Mouse (Mus musculus): Measurements from ENCODE around the gene Mgst3.

Gene Mgst3

GRCm38 (mm10) chr1:167393683-167394492 lies at the start of gene Mgst3:
TSS of gene Mgst3 (minus strand) at chr1:167393841.
- peak; percentile 93 for DNase-seq (ENCODE audit: low spot score)

GRCm38 (mm10) chr1:167438231-167438885 lies 44.7 kb upstream of the Mgst3 start:
- no peak for DNase-seq (ENCODE audit: low spot score)

- DNase-seq (ENCODE audit: low spot score) = no peak
Measured at GRCm38 (mm10) chr1:167437091-167437490, 43.5 kb upstream of the Mgst3 start.

DNA sequence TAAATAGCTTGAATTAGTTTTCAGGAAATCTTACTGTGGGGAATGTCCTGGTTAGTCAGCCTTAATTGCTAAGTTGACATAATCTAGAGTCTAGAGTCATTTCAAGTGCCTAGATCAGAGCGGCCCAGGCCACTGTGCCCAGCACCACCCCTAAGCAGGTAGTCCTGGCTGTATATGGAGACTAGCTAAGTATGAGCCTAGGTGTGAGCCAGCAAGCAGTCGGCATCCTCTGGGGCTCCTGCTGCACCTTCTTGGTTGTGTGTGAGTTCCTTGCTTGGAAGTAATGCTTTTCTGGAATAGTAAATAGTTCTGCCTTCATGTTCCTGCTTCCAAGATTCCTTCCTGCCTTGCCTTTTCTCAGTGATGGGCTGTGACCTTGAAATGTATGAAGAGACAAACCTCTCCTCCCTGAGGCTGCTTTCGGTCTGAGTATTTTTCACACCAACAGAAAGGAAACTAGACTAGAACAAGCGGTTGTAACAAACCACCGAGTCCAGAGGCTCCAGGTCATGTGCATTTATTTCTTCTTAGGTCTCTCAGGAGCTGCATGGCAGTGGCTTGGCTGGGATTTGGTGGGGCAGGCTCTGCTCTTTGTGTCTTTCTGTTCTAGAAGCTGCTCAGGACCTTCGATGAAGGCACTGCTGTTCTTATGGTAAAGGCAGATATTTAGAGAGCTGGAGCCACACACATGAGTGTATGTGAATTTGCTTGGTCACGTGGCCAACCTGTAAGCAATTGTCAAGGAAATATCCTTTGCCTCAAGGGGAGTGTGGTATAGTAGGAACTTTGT lies 42.7 kb upstream of the Mgst3 start:
- DNase-seq (ENCODE audit: low spot score) = no peak

DNA sequence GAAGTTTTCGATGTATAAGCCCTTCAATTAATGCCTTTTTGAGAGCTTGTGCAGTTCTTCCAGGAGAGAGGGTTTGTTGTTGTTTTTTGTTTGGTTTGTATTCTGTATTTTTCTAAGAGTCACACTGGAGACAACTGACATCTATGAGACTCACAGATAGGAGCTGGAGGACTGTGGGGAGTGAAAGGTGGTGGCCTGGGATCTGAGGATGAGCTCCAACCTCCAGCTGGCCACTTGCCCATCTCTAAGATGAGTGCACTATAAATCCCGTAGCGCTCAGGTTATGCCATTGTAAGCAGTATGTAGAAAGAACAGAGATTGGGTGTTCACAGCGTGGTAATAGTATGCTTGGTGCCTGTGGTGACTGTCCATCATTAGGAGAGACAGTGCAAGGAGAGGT lies 41.3 kb upstream of the Mgst3 start:
- DNase-seq (ENCODE audit: low spot score) = no peak

DNA sequence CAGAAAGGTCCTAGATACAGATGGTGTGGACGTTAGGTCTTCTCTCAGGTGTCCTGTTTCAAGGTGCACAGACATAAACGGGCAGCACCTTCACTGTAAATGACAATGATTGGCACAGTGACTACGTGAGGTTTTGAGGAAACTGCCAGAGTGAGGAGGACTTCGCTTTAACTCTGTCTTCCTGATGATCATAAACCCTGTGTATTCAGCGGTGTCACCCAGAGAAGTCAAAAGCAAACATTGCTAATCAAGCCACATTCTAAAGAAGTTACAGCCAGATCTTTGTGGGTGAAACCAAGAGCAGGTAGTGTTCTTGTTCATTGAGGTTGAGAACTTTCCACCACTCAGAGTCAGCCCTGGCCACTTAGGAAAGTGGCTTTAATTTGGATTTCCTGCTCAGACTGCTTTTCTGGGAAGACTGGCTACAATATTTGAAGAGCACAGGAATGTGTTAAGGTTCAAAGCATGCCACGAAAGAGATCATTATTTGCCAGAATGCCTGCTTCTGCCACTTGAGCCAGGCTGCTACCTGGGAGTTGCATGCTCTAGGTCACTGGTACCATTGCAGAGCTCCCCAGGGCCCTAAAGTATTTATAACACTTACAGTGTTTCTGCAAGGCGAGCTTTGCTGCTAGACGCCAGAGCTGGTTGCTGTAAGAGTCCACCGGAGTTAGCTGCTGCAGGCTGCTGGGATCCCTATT lies 37.5 kb upstream of the Mgst3 start:
- no peak for DNase-seq (ENCODE audit: low spot score)

GRCm38 (mm10) chr1:167426681-167427080 lies 33.0 kb upstream of the Mgst3 start:
- DNase-seq (ENCODE audit: low spot score) = no peak

- DNase-seq (ENCODE audit: low spot score) = no peak
Measured at GRCm38 (mm10) chr1:167425572-167425971, 31.9 kb upstream of the Mgst3 start.

DNA sequence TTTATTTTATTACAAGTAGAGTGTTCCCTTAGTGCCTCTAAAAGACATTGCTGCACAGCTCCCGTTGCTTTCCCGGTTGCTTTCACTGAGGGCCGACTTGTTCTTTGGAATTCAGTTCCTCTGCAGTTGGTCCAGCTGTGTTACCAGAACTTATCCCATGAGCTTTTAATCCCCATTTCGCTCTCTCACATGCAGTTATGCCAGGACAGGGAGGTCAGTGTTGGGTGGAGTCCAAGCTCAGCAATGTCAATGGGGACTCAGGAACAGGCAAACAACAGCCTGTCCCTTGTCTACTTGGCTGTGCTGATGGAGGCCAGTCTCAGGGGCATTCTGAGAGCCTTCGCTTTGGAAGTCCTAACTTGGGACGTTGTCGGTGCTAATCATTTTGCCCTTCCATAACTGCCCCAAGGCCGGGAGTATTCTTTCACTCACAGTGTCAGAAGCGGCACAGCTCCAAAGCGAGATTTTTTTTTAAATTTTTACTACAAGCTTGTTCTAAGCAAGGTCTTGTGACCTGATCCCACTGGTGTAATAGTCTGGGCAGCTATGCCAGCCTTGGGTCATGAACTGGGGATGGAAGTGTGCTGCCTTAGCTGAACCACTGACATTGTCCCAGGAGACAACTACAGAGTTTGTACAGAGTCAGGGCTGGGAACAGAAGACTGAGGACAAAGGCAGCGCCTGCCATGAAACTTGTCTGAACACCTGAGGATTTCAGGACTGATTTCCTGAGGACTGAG lies 29.0 kb upstream of the Mgst3 start:
- DNase-seq (ENCODE audit: low spot score) = no peak

GRCm38 (mm10) chr1:167414846-167415245 lies 21.2 kb upstream of the Mgst3 start:
- peak; percentile 83 for DNase-seq (ENCODE audit: low spot score)

GRCm38 (mm10) chr1:167411991-167412715 lies 18.5 kb upstream of the Mgst3 start:
- DNase-seq (ENCODE audit: low spot score) = no peak

- DNase-seq (ENCODE audit: low spot score) = no peak
Measured at GRCm38 (mm10) chr1:167409601-167410000, 16.0 kb upstream of the Mgst3 start.

GRCm38 (mm10) chr1:167405237-167405636 lies 11.6 kb upstream of the Mgst3 start:
- DNase-seq (ENCODE audit: low spot score) = no peak

GRCm38 (mm10) chr1:167393281-167393680 lies 360 bp downstream of the Mgst3 start:
- DNase-seq (ENCODE audit: low spot score) = no peak

DNA sequence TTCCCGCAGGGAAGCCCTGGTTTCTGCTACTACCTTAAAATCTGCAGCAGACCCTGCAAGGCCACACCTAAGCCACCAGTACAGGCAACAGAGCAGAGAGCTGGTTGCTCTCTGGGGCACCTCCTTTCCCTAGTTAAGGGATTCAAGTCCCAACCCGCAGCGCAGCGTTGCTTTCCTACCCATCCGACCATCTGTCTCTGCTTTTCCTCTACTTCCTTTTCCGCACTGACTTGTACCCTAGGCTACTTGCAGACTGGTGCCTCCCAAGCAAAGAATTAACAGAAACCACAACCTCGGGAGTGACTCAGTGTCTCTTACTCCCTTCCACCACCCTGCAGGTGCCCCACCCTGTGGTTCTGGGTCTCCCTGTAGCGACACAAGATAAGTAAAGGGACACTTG lies 954 bp downstream of the Mgst3 start:
- peak; percentile 22 for DNase-seq (ENCODE audit: low spot score)

DNA sequence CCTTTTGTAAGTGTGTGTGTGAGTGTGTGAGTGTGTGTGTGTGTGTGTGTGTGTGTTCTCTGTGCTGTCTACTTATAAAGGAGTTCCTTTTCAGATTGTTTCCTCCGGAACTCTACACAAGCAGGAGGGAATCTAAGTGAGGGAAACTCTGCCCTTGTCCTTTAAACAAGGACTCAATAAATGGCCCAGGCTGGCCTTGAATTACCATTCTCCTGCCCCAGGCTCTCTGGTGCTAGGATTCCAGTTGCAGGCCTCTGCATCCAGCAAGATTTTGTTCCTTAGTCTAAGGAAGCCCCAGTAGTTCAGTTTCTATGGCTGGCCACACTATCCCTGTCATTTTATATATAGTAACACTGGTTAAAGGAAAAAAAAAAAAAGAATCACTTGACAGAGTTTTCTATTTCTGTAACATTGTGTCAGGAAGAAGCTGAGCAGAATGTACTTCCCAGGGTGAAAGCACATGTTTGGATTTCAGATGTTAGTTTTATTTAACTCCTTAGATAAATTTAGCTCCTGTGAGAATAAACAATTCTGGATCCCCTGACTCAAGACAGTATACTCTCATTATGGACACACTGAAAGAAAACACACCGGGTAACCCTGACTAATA lies 1.5 kb downstream of the Mgst3 start:
- no peak for DNase-seq (ENCODE audit: low spot score)

- no peak for DNase-seq (ENCODE audit: low spot score)
Measured at GRCm38 (mm10) chr1:167391241-167391640, 2.4 kb downstream of the Mgst3 start.

GRCm38 (mm10) chr1:167390381-167390780 lies 3.3 kb downstream of the Mgst3 start:
- DNase-seq (ENCODE audit: low spot score) = no peak

GRCm38 (mm10) chr1:167389584-167389983 lies 4.1 kb downstream of the Mgst3 start:
- DNase-seq (ENCODE audit: low spot score) = no peak

- no peak for DNase-seq (ENCODE audit: low spot score)
Measured at GRCm38 (mm10) chr1:167388571-167388970, 5.1 kb downstream of the Mgst3 start.

Data from layer of hippocampus, adult 11-12 months (tissue).